Mouse (Mus musculus) G1E (cell line): ENCODE data around the gene Ggact. TPM values are rescaled to one million over a fixed set of nuclear protein-coding genes. Genes with fewer than 3 reads are reported as not detected.
A peak's percentile ranks its signal among the peaks of the same experiment; 100 is the strongest.

Source experiments
- ATAC-seq: 2 replicates; pipeline ENCODE4 v1.8.0; 2016; ENCODE audit warnings: mild to moderate bottlenecking; ENCODE audit not compliant: insufficient number of reproducible peaks, poor library complexity, low FRiP score, severe bottlenecking; ENCODE audit errors: extremely low read depth
- DNase-seq: peaks from one replicate; pipeline ENCODE4 v3.0.0; 2012; ENCODE audit warnings: low spot score
- H3K27me3 ChIP-seq: 2 replicates; pipeline ENCODE4 v1.6.1; 2012; ENCODE audit warnings: mild to moderate bottlenecking, low read length, inconsistent platforms; ENCODE audit not compliant: insufficient read depth
- H3K36me3 ChIP-seq: replicated peaks from 2 replicates; pipeline ENCODE3; 2012; ENCODE audit warnings: mild to moderate bottlenecking, inconsistent platforms
- H3K4me1 ChIP-seq: 2 replicates; pipeline ENCODE4 v1.6.1; 2012; ENCODE audit warnings: low read depth, low read length, inconsistent platforms, mixed read lengths; ENCODE audit not compliant: insufficient read depth
- H3K4me3 ChIP-seq: 2 replicates; pipeline ENCODE4 v1.5.1; 2012; ENCODE audit warnings: low read depth, mild to moderate bottlenecking, inconsistent platforms, low read length, moderate library complexity, mixed read lengths
- H3K9me3 ChIP-seq: replicated peaks from 2 replicates; pipeline ENCODE4 v1.6.1; 2012; ENCODE audit warnings: inconsistent platforms
- CTCF ChIP-seq: IDR thresholded peaks from 2 replicates; pipeline ENCODE4 v1.5.1; 2012; ENCODE audit warnings: low read depth, low read length, inconsistent platforms, mixed read lengths
- GATA1 ChIP-seq: IDR thresholded peaks from 2 replicates; pipeline ENCODE4 v1.6.1; 2012; ENCODE audit warnings: borderline replicate concordance, low read length, inconsistent platforms, mixed read lengths
- GATA2 ChIP-seq: IDR thresholded peaks from 2 replicates; pipeline ENCODE4 v1.6.1; 2012; ENCODE audit warnings: low read depth, low read length, inconsistent platforms, borderline replicate concordance
- POLR2AphosphoS5 ChIP-seq: IDR thresholded peaks from 2 replicates; pipeline ENCODE4 v1.6.1; 2012; ENCODE audit warnings: low read depth, low read length, inconsistent platforms; ENCODE audit not compliant: insufficient replicate concordance
- TAL1 ChIP-seq: conservative IDR thresholded peaks from 2 replicates; pipeline ENCODE4 v1.6.1; 2012; ENCODE audit warnings: low read depth, low read length, inconsistent platforms, mixed read lengths
- polyA plus RNA-seq: library from polyadenylated mRNA; stranded (reverse); fragments of >175 nt; gene quantifications from 2 replicates; pipeline ENCODE4 v1.2.3, GENCODE M21; 2012
- total RNA-seq, 2 experiments: library from RNA; stranded (forward) in 1 of 2; stranded (reverse) in 1 of 2; fragments of 200-1000 nt in 1 of 2; fragments of >200 nt in 1 of 2; fragmentation: Nextera tagmentation in 1 of 2; gene quantifications; 2 replicates each; pipeline ENCODE4 v1.2.3; 2014 to 2017

The Ggact gene
- total and polyA plus RNA-seq, 3 experiments = 26.5 to 80.0 (median 74.6) TPM

GRCm38 (mm10) chr14:122942757-122943474 lies 29.4 kb upstream of the Ggact start:
- H3K4me1 ChIP-seq = no peaks in the 10 kb centered on the region
- DNase-seq (no peak), ATAC-seq (no peak)
- no peaks in the 10 kb centered on the region for H3K27me3 ChIP-seq
- H3K36me3 ChIP-seq = peaks cover 32% of the 10 kb centered on the region
- no peak for TF ChIP-seq TAL1
- TF ChIP-seq GATA2 = no peak
- no peak for TF ChIP-seq GATA1
- TF ChIP-seq POLR2AphosphoS5 = no peak
- no peak for TF ChIP-seq CTCF
- H3K9me3 ChIP-seq = no peaks in the 10 kb centered on the region
- H3K4me3 ChIP-seq = no peak overlapping the region

- no peak for DNase-seq
- Histone ChIP-seq H3K9me3 (no peaks in the 10 kb centered on the region), H3K4me1 (no peaks in the 10 kb centered on the region), H3K4me3 (no peak overlapping the region), H3K27me3 (no peaks in the 10 kb centered on the region), H3K36me3 (peaks cover 29% of the 10 kb centered on the region)
- ATAC-seq = no peak
- no peak for TF ChIP-seq POLR2AphosphoS5
- TF ChIP-seq GATA1 = no peak
- TF ChIP-seq TAL1 = no peak
- no peak for TF ChIP-seq GATA2
- TF ChIP-seq CTCF = no peak
Measured at GRCm38 (mm10) chr14:122936460-122936859, 22.9 kb upstream of the Ggact start.

GRCm38 (mm10) chr14:122920011-122920410 lies 6.5 kb upstream of the Ggact start:
- H3K9me3 ChIP-seq = no peaks in the 10 kb centered on the region
- no peaks in the 10 kb centered on the region for H3K27me3 ChIP-seq
- no peak for DNase-seq
- peaks cover 2% of the 10 kb centered on the region; the same call in 1 of the 2 replicates for H3K4me1 ChIP-seq
- H3K36me3 ChIP-seq = peaks cover 36% of the 10 kb centered on the region
- no peak for TF ChIP-seq TAL1
- TF ChIP-seq CTCF = no peak
- no peak for TF ChIP-seq GATA1
- no peak for TF ChIP-seq POLR2AphosphoS5
- TF ChIP-seq GATA2 = no peak
- ATAC-seq = no peak
- H3K4me3 ChIP-seq = no peak overlapping the region

- Histone ChIP-seq H3K4me1 (peaks cover 11% of the 10 kb centered on the region), H3K9me3 (no peaks in the 10 kb centered on the region), H3K4me3 (no peak overlapping the region), H3K36me3 (peaks cover 26% of the 10 kb centered on the region), H3K27me3 (no peaks in the 10 kb centered on the region)
- TF ChIP-seq GATA2 (no peak), POLR2AphosphoS5 (no peak), CTCF (no peak), TAL1 (no peak), GATA1 (no peak)
- no peak for ATAC-seq
- DNase-seq = no peak
Measured at GRCm38 (mm10) chr14:122917676-122918075, 4.1 kb upstream of the Ggact start.

GRCm38 (mm10) chr14:122912812-122913498 lies 602 bp downstream of the Ggact start:
- DNase-seq = peak; percentile 90
- peaks cover 24% of the 10 kb centered on the region for H3K4me1 ChIP-seq
- no peaks in the 10 kb centered on the region for H3K27me3 ChIP-seq
- H3K36me3 ChIP-seq = peaks cover 26% of the 10 kb centered on the region
- TF ChIP-seq CTCF = no peak
- no peak for TF ChIP-seq TAL1
- TF ChIP-seq GATA1 = no peak
- TF ChIP-seq GATA2 = no peak
- no peak for TF ChIP-seq POLR2AphosphoS5
- H3K4me3 ChIP-seq = peak overlapping the region; percentile 79
- no peaks in the 10 kb centered on the region; the same call in 1 of the 2 replicates for H3K9me3 ChIP-seq
- peak; percentile 70 for ATAC-seq

- H3K9me3 ChIP-seq = no peaks in the 10 kb centered on the region; the same call in 1 of the 2 replicates
- H3K36me3 ChIP-seq = peaks cover 27% of the 10 kb centered on the region
- H3K27me3 ChIP-seq = no peaks in the 10 kb centered on the region
- H3K4me1 ChIP-seq = peaks cover 24% of the 10 kb centered on the region
- no peak for TF ChIP-seq TAL1
- ATAC-seq = peak; percentile 4; the same call in 1 of the 2 replicates
- DNase-seq = peak; percentile 16
- H3K4me3 ChIP-seq = peak overlapping the region; percentile 79
Measured at GRCm38 (mm10) chr14:122912137-122912536, 1.4 kb downstream of the Ggact start.
